Mouse (Mus musculus): ENCODE data around the gene Rprd1b. TPM values are rescaled to one million over a fixed set of nuclear protein-coding genes. Genes with fewer than 3 reads are reported as not detected.
A peak's percentile ranks its signal among the peaks of the same experiment; 100 is the strongest.

Rprd1b gene
- total RNA-seq, 2 experiments from 2014 or later = 74.0 to 79.9 TPM

DNA sequence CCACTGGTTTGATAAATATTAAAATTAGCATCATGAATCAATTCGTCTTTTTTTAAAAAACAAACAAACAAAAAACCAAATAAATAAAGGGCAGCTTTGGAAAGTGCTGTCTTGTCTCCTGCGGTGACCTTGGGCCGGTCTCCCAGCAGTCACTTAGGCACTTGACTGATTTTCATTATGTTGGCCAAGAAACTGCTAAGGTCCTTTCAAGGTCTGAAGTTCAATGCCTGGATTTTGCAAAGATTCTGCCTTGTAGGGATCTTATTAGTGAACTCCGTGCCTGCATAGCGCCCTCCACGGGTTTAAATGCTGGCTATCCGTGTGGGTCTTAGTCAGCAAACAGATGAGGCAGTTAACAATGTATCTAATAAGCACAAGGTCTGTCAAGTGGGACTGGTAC, 50.7 kb downstream of the Rprd1b start:
- DNase-seq (ENCODE audit: low spot score in 2 of 2) = no peak

DNA sequence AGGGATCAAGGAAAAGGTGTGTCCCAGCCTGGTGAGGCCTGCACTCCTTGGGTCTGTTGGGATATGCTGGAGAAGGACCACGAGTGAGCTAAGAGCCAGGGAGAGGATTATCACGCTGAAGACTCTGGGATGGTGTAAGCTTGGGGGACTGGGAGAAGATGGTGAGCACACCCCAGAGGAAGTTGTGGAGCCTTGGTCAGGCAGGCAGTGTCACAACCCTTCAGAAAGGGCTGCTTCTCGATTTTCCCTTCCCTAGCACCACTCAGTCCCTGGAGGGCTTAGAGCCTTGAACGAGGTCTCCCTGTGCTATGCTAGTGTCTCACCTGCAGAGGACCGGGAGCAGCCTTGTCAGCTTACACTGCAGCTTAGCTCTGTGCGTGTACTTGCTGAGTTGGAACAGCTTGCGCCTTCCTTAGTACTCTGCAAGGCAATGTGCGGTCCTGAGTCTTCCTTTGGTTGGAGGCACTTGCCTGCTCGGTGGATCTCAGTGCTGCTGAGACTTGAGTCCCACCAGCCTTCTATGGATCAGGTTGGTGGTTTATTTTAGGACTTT, 51.6 kb downstream of the Rprd1b start:
- DNase-seq (ENCODE audit: low spot score in 2 of 2) = no peak

DNA sequence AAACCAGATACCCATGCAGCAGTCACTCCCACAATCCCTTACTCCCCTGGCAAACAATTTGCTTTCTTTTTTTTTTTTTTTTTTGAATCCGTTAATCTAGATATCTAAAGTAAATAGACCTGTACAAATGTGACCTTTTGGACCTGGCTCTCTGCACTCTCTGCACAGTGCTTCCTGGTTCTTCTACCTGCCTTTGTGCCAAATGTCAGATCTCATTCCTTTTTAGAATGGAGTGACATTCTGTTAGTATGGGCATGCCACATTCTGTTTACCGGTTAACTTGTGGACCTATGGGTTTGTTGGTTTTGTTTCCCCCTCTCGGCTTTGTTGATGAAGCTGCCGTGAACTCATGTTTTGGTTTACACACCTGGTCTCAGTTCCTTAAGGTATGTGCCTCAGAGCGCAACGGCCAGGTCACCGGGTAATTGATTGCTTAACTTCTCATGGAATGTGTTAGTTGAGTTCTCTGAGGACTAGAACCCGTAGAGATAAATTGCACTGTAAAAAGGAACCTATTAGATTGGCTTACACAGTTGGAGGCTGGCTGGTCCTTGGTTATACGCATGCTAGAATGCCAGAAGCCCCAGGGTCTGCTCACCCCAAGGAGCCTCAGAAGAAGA, 52.4 kb downstream of the Rprd1b start:
- DNase-seq (ENCODE audit: low spot score in 2 of 2) = no peak

DNA sequence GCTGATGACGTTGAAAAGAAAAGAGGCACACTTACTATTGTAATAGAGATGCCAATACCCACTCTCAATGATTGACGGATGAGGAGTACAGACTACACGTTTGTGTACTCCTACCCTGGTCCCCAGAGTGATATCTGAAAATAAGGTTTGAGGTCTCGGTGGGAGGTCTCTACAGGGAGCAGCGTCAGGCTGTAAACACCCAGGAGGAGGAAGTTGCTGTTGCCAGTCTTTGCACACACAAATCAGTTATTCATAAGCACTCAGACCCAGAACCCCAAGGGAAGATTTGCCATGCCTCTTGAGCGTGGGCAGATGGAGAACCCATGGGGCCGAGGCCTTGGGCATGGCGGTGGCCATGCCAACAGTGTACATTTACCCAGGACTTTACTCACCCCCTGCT, 56.2 kb downstream of the Rprd1b start:
- no peak for DNase-seq (ENCODE audit: low spot score in 2 of 2)

DNA sequence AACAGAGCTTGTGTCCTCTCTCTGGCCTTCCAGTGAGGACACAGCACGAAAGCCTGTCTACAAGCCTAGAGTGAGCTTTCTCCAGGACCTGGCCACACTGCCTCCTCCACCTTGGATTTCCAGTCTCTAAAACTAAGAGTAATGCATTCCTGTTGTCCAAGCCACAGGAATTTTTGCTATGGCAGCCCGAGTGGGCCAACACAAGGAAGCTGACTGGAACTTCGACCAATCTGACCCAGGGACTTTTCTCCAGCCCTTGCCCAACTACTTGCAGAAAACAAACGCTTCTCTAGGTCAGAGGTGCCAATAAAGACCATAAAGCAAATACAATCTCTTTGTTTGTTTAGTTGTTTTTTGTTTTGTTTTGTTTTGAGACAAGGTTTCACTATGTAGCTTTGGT, 61.8 kb downstream of the Rprd1b start:
- DNase-seq (ENCODE audit: low spot score in 2 of 2) = no peak

DNA sequence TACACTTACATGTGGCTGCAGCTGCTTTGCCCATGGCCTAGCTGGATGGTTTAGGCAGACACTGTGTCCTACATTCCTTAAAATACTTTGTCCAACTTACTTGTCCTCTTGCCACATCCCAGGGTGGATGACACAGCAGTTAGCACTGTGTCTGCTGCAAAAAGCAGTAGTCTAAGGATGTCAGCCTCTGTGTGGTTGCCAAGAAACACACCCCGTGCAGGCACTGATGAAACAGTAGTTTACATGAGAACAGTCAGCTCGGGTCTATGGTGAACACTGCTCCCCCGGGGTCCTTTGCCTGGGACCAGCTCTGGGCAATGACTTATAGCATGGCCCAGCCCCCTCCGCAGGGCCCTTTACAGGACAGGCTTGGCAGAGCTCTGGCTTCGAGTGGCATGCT, 65.0 kb downstream of the Rprd1b start:
- peak; percentile 6 to 37 for DNase-seq (ENCODE audit: low spot score in 2 of 2)

DNA sequence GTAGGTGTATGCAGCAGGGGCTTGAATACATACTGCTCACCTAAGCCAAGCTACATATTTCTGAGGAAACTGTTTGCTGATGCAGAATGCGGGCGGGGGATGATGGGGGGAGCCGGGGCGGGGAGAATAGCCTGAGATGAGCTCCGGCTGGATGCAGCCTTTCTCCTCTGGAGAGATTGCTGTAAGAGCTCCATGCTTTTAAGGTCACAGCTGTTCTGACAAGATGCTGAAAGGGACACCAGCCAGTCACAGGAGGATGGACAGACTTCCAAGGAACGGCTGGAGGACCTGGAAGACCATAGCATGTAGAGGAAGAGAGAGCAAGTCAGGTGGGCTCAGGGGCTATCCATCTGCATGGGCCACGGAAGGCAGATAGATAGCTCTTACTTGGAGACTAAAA, 66.0 kb downstream of the Rprd1b start:
- DNase-seq (ENCODE audit: low spot score in 2 of 2) = no peak

DNA sequence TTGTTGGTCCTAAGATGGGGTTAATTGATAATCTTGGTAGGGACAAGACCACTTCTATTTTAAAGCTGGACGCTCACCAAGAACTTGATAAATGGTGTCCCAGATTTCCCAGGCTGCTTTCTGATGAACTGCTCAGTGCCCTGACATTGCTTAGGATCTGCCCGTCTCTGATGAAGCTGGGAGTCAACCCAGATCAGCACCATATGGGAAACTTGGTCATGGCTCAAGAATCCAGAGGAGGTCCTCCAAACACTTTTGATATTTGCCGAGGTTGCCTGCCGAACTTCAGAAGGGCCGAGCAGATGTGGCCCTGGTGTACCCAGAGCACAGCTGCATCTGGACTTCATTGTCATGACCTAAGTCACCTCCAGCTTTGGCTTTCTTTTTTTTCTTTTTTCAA, 66.5 kb downstream of the Rprd1b start:
- DNase-seq (ENCODE audit: low spot score in 2 of 2) = no peak

DNA sequence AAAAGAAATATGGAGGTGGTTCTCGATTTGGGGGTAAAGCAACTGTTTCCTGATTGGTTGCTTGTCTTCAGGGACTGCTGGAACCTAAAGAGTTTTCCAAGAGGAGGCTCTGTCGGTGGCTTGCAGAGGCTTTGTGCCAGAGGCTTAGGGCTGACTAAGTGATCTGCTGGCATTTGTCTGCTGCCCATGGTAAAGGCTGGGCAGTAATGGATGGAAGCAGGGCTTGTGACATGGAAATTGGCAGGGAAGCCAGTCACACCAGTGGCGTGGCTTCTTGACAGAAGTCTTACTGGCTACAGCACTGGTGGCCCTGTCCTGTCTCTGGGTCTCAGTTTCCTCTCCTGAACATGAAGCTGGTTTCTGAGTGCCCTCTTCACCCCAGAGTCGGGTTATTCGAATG, 68.8 kb downstream of the Rprd1b start:
- DNase-seq (ENCODE audit: low spot score in 2 of 2) = no peak

DNA sequence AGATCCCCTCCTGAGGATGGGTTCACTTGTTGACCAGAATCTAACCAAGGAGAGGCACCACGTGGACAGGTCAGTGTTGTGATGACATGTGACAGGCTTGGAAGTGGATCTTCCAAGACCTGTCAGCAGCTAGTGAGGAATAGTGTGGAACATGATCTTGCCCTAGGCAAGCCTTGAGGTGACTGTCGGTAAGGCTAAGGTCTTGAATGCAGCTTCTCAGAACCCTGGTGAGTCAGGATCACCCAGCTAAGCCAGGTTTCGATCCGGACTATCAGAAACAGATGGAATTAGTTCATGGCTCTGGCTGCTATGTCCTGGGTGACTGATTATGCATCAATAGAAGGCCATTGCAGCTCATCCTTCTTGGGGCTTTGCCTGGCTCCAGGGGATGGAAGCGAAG, 70.4 kb downstream of the Rprd1b start:
- DNase-seq (ENCODE audit: low spot score in 2 of 2) = no peak

DNA sequence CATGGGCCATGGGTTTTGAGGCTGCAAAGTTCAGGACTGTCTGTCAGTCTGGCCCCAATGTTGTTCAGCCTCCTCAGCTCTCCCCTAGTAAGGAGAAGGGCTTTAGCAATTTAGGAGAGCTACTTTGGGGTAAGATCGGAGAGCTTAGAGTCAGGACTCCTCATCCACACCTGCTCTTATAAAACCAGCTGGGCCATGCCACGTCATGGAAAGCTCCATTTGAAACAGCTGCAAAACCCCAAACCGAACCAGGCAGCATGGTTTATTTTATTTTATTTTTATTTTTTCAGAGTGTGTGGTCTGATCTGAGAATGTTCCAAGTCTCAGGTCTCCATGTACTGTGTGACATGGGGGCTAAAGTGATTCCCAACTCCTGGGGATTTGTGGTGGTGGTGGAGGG, 71.2 kb downstream of the Rprd1b start:
- no peak for DNase-seq (ENCODE audit: low spot score in 2 of 2)

DNA sequence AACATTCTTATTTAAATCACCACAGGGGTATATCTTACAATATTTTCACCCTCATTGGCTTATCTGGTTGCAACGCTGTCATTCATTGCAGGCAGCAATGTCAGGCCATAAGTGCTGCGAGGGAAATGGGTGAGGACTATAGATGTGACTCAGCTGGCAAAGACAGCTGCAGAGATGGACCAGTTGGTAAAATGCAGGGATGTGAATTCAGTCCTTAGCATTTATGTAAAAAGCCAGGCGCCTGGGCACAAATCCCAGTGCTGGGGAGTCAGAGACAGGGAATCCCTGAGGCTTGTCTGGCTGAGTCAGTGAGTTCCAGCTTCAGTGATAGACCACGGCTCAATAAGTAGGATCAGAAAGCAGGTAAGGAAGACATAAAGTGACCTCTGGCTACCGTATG, 73.5 kb downstream of the Rprd1b start:
- peak; percentile 46 to 59 for DNase-seq (ENCODE audit: low spot score in 2 of 2)

DNA sequence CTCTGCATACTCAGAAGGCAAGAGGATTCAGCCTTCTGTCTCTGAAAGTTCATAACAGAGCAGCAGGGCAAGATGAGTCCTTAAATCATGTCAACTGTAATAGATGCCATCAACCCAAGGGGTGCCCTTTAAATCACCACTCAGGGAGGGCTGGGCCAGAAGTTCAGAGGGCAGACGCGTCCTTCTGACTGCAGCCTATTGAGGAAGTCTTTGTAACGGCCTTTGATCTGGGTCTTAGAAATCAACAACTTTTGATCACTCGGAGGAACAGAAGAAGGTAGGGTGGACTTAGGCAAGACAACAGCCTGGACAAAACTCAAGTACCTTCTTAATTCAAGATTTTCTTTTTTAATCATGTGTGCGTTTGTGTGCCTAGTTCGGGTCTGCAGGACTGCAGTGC, 76.7 kb downstream of the Rprd1b start:
- no peak for DNase-seq (ENCODE audit: low spot score in 2 of 2)

DNA sequence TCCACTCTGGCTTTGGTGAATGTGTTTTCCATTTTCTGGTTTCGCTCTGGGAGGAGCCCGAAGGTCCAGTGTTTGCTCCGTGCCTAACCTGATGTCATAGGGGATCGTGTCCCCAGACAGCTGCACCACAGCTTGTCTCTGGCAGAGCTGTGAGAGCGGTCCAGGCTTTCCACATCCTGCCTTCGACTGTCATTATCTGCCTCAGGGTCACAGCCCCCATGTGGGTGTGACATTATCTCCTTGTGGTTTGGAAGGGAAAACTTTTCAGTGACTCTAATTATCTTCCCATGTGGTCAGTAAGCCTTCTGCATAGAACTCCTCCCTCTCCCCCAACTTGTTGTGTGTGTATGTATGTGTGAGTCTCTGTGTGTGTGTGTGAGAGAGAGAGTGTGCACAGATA, 77.3 kb downstream of the Rprd1b start:
- no peak for DNase-seq (ENCODE audit: low spot score in 2 of 2)

DNA sequence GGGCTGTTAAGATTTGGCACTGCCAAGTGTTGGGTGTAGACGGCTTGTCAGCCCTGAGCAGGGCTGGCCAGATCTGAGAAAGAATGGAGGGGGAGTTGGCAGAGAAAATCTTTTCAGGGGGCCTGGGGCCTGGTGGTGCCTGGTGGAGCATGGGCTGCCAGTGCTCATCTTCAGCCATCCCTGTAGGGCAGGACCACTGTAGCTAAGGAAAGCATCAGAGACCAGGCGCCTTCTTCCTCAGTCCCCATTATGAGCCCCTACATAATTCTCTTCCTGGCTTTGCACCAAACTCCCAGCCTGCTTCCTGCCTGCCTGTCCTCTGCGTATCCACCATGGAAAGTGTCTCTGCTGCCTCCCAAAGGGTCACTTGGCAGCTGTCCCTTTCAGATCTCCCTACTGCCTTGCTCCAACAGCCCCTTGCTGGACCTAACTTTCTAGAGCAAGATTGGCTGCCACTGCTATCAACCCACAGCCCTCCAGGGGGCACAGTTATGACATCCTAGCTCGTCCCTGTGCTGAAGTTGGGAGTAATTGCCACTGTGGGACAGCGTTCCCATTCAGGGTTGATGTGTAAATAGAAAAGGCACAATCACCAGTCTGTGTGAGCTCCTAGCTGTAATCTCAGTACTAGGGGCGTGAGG, 78.8 kb downstream of the Rprd1b start:
- DNase-seq (ENCODE audit: low spot score in 2 of 2) = peak in 1 of 2 experiments; percentile 22

DNA sequence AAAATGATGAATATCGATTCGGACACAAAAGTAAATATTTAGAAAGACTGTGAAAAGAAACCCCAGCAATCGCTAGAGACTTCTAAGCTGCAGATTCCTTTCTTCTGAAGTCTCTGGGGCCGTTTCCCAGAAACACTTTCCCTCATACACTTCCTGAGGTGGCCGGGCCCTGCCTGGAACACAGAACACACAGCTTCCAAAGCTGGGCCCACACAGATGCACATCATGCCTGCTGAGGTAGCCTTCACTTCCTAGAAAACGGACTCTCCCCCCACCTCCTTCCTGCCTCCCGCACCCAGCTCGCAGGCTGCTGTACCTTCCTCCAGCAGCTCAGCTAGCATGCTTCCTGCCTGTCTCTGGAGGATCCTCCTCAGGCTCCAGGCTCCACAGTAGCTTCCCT, 81.2 kb downstream of the Rprd1b start:
- DNase-seq (ENCODE audit: low spot score in 2 of 2) = no peak

DNA sequence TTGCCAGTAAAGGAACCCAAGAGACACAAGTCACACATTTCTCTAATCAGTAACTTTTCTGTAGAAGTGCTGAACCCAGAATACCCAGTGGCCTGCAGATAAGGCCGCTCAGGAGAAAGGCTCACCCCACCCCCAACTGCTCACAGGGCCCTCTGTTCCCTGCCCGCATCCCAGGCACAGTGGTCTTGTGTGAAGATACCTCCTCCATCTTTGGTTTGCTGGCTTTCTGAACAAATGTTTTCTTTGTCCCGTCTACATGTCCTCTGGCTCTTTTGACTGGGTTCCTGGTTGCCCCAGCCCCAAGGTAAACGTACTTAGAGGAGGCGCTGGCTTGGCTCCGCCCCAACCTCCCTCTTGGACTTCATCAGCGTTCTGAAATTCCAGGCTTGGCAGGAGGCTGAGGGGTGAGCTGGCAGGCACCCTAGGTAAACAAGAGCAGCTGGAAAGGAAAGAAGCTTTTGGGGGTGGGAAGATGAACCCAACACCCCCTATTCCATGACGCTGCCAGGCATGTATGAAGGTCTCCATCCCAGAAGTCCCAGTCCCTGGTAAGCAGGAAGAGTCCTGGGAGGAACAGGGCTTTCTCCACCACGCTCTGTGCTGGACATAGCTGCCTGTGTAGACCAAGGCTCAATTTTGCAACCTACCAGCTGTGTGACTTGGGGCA, 85.4 kb downstream of the Rprd1b start:
- DNase-seq (ENCODE audit: low spot score in 2 of 2) = no peak

DNA sequence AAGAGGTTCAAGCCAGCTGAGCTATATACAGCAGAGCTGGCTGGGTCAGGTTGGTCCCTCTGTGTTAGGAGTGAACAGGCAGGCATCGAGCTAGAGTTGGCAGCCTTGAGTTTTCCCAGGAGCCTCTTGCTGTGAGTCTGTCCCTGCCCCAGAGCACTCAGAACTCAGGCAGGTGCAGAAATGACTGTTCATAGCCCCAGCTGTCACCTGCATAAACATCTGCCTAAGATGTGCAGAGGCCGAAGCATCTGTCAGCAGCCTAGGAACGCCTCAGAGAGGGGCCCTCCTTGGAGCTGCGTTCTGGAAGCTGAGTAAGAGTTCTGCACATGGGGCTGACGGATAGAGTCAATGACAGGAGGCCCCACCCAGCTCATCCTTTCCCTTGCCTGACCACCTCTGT, 86.6 kb downstream of the Rprd1b start:
- no peak for DNase-seq (ENCODE audit: low spot score in 2 of 2)

DNA sequence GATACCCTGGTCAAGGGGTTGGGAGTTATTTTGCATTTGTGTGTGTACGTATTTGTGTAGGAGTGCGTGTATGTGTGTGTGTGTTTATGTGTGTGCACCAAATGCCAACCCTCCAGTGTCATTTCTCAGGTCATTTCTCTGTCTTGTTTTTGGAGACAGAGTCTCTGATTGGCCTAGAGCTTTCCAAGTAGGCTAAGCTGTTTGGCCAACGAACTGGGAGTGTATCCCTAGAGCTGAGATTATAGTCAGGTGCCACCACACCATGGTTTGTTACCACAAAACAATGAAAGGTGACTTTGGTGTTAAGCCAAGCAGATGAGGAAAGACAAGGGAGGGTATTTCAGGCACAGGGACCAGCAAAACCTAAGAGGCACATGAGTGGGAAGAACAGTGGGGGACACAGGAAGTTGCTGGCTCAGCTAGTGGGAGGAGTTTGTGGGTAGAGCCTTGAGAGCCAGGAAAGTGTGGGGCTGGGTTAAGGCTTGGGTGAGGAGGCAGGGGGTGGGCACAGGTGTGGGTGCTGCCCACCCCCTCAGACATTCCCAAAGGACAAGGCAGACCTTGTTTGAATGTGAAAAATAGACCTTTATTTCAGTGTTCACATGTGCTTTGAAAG, 87.6 kb downstream of the Rprd1b start:
- no peak for DNase-seq (ENCODE audit: low spot score in 2 of 2)

DNA sequence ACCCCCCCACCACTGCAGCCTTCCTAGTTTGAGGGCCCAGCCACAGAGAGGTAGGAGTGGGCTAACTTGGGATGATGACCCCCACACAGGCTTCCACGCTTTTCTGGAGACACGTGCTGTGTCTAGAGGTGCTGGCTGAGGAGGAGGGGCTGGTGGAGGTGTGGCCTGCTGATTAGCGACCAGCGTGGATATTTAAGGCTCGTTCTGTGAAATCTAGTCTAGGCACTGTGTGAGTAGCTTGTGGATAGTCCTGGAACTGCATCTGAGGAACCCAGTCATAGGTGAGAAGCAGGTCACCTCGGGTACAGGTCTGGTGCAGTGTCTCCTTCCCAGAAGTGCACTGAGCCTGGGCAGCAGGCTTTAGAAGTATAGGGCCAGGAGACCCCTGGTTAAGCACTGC, 88.4 kb downstream of the Rprd1b start:
- no peak for DNase-seq (ENCODE audit: low spot score in 2 of 2)

DNA sequence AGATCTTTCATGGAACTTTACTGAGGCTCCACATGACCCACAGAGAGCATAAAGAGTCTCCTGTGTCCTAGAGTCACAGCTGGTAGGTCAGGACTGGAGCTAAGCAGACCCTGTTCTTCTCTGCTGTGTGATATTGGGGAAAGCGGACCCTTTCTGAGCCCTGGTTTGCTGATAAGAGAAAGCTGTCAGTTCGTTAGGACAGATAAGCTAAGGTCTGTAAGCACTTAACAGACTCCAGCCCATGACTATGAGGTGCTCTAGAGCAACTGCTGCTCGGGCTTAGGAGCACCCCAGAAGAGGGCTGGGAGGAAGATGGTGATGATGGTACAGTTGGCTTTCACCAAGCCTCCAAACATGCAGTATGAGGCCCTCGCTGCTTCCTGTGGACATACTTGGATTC, 90.8 kb downstream of the Rprd1b start:
- no peak for DNase-seq (ENCODE audit: low spot score in 2 of 2)

DNA sequence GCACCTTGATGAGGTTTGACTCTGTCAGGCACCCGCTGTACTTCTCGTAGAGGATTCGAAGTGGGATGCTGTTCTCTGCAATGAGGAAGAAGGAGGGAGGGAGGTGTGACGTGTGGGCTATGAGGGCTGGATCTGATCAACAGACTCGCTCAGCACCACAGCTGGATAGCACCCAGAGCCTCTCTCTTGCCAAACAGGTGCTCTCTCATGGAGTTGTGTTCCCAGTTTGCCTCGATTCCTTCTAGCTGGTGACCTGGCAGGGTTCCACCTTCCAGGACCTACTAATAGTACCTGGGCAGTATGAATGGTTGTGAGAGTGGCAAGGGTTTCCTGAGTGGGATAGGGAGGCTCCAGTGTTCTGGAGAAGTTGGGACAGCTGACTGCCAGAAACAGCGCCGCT, 91.9 kb downstream of the Rprd1b start:
- DNase-seq (ENCODE audit: low spot score in 2 of 2) = no peak
